Mouse (Mus musculus) embryonic facial prominence, embryonic 13.5 days (tissue): ENCODE measurements at regions not wholly inside any gene's neighbourhood (a gene's known extent, or its start where the extent isn't known, plus 50 kb on each side); places are given as distances from the start of the nearest gene placed in this dataset.
A peak's percentile ranks its signal among the peaks of the same experiment; 100 is the strongest.

ENCODE experiments used
- ATAC-seq: fragments of 200-750 bp; cut with Nextera tagmentation; 2 replicates; pipeline ENCODE4 v1.8.0; 2017; ENCODE audit warnings: low read depth; ENCODE audit not compliant: insufficient number of reproducible peaks, insufficient read depth, low FRiP score, low TSS enrichment
- H3K27ac ChIP-seq: fragments of 300-500 bp; sonication (generic); 2 replicates; pipeline ENCODE4 v1.5.1; 2015; ENCODE audit warnings: moderate library complexity, mild to moderate bottlenecking, inconsistent platforms
- H3K27me3 ChIP-seq: fragments of 300-500 bp; sonication (generic); 2 replicates; pipeline ENCODE4 v1.6.1; 2015; ENCODE audit warnings: mild to moderate bottlenecking, inconsistent platforms
- H3K36me3 ChIP-seq: fragments of 300-500 bp; sonication (generic); 2 replicates; pipeline ENCODE4 v1.6.1; 2015; ENCODE audit warnings: mild to moderate bottlenecking, inconsistent platforms
- H3K4me1 ChIP-seq: fragments of 300-500 bp; sonication (generic); 2 replicates; pipeline ENCODE4 v1.6.1; 2015; ENCODE audit warnings: inconsistent platforms
- H3K4me2 ChIP-seq: fragments of 300-500 bp; sonication (generic); 2 replicates; pipeline ENCODE4 v1.6.1; 2015; ENCODE audit warnings: moderate library complexity, mild to moderate bottlenecking, inconsistent platforms
- H3K4me3 ChIP-seq: fragments of 300-500 bp; sonication (generic); 2 replicates; pipeline ENCODE4 v1.5.1; 2015; ENCODE audit warnings: mild to moderate bottlenecking, inconsistent platforms
- H3K9ac ChIP-seq: fragments of 300-500 bp; sonication (generic); 2 replicates; pipeline ENCODE4 v1.6.1; 2015; ENCODE audit warnings: mild to moderate bottlenecking, inconsistent platforms
- H3K9me3 ChIP-seq: fragments of 300-500 bp; sonication (generic); 2 replicates; pipeline ENCODE4 v1.6.1; 2016; ENCODE audit warnings: inconsistent platforms
- WGBS: fragments of 180-500 bp; shearing (Covaris S2); methylation state at CpG from one replicate; pipeline ENCODE4 v1.1.7; 2015; ENCODE audit warnings: mixed read lengths; 5-methylcytosine and 5-hydroxymethylcytosine counted together

- no peaks in the 10 kb centered on the region for H3K9me3 ChIP-seq
- WGBS, result 57% methylated on average over 11 of the region's 11 CpGs
- no peak overlapping the region for H3K4me2 ChIP-seq
- H3K4me1 ChIP-seq, result peaks cover 12% of the 10 kb centered on the region; the same call in 1 of the 2 replicates
- no peaks in the 10 kb centered on the region for H3K36me3 ChIP-seq
- H3K27me3 ChIP-seq, result no peaks in the 10 kb centered on the region
- H3K4me3 ChIP-seq, result no peak overlapping the region
- H3K27ac ChIP-seq, result no peak overlapping the region
- ATAC-seq, result no peak
- no peak overlapping the region for H3K9ac ChIP-seq
Observed at GRCm38 (mm10) chr4:105630595-105631369, 158.9 kb upstream of the Gm12728 start.

GRCm38 (mm10) chr4:105632581-105633358 lies 156.9 kb upstream of the Gm12728 start:
- 82% methylated on average over 7 of the region's 7 CpGs for WGBS
- no peak for ATAC-seq
- no peaks in the 10 kb centered on the region for H3K36me3 ChIP-seq
- H3K27ac ChIP-seq, result no peak overlapping the region
- H3K27me3 ChIP-seq, result no peaks in the 10 kb centered on the region
- H3K4me3 ChIP-seq, result no peak overlapping the region
- no peak overlapping the region for H3K9ac ChIP-seq
- no peak overlapping the region for H3K4me2 ChIP-seq
- H3K9me3 ChIP-seq, result no peaks in the 10 kb centered on the region
- H3K4me1 ChIP-seq, result peaks cover 12% of the 10 kb centered on the region; the same call in 1 of the 2 replicates

- 91% methylated on average over 3 of the region's 3 CpGs for WGBS
- Histone ChIP-seq H3K27me3 (no peaks in the 10 kb centered on the region), H3K36me3 (no peaks in the 10 kb centered on the region), H3K4me1 (peaks cover 12% of the 10 kb centered on the region; the same call in 1 of the 2 replicates), H3K27ac (no peak overlapping the region), H3K9ac (no peak overlapping the region), H3K4me3 (no peak overlapping the region), H3K9me3 (no peaks in the 10 kb centered on the region), H3K4me2 (no peak overlapping the region)
- no peak for ATAC-seq
Observed at GRCm38 (mm10) chr4:105633789-105634188, 155.9 kb upstream of the Gm12728 start.

DNA sequence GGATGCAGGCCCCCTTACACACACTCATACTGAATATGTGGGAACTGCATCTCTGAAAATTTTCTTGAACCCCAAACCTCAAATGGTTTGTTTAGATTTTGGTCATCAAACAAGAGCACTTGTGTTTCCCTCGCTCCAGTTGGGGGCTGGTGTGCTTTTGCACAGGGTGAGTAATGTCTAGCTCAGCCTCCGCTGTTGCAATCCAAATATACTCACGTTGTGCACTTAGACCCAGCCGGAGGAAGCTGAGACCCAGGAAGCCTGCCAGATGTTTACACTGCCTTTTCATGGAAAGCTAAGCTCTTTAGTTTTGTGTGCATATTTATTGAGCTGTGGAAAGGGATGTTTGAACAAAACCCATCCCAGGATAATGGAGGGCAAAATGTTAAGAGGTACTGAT lies 148.9 kb upstream of the Gm12728 start:
- H3K4me1 ChIP-seq, result no peaks in the 10 kb centered on the region; the same call in 1 of the 2 replicates
- H3K4me3 ChIP-seq, result no peak overlapping the region
- no peaks in the 10 kb centered on the region for H3K9me3 ChIP-seq
- WGBS, result 47% methylated on average over 4 of the region's 4 CpGs
- no peaks in the 10 kb centered on the region for H3K36me3 ChIP-seq
- no peak for ATAC-seq
- no peak overlapping the region for H3K27ac ChIP-seq
- H3K9ac ChIP-seq, result no peak overlapping the region
- H3K4me2 ChIP-seq, result no peak overlapping the region
- H3K27me3 ChIP-seq, result no peaks in the 10 kb centered on the region

- Histone ChIP-seq H3K4me3 (no peak overlapping the region), H3K27ac (no peak overlapping the region), H3K9me3 (no peaks in the 10 kb centered on the region), H3K4me1 (no peaks in the 10 kb centered on the region; the same call in 1 of the 2 replicates), H3K27me3 (no peaks in the 10 kb centered on the region), H3K9ac (no peak overlapping the region), H3K36me3 (no peaks in the 10 kb centered on the region), H3K4me2 (no peak overlapping the region)
- ATAC-seq, result no peak
- 88% methylated on average over 4 of the region's 4 CpGs for WGBS
Observed at GRCm38 (mm10) chr4:105641582-105641981, 148.1 kb upstream of the Gm12728 start.

DNA sequence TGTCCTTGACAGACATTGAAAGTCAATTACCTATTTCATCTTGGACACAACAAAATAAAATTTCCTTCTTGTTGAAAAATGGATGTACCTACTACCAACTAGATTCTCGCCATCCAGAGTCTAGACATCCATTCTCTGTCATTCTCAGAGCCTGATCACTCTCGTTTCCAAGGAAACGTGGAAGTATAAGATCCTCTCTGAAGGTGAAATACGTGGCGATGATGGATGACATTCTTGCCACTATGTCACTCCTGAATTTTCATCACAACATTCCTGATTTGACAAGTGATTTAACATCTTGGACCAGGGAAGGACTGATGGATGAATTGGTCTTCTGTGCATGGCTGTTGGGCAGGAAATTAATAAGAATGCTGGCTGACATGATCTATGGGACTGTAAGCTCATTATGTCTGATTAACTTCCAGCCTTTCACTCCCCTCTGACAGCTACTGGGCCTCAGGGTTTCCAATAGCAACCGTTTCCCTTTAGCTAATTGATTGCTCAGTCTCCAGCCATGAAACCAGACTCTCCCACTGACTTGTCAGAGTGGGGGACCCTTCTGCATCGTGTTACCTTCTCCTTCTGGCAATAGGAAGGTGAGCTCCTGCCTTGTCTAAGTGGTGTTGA lies 140.7 kb upstream of the Gm12728 start:
- Histone ChIP-seq H3K4me1 (peaks cover 3% of the 10 kb centered on the region; the same call in 1 of the 2 replicates), H3K9me3 (no peaks in the 10 kb centered on the region), H3K36me3 (no peaks in the 10 kb centered on the region), H3K4me3 (no peak overlapping the region), H3K27me3 (no peaks in the 10 kb centered on the region), H3K27ac (no peak overlapping the region), H3K9ac (no peak overlapping the region), H3K4me2 (no peak overlapping the region)
- no peak for ATAC-seq
- WGBS, result 46% methylated on average over 7 of the region's 7 CpGs

- H3K36me3 ChIP-seq, result no peaks in the 10 kb centered on the region
- no peak for ATAC-seq
- H3K9me3 ChIP-seq, result no peaks in the 10 kb centered on the region
- H3K4me1 ChIP-seq, result peaks cover 3% of the 10 kb centered on the region; the same call in 1 of the 2 replicates
- no peak overlapping the region for H3K9ac ChIP-seq
- no peak overlapping the region for H3K4me2 ChIP-seq
- no peaks in the 10 kb centered on the region for H3K27me3 ChIP-seq
- 65% methylated on average over 2 of the region's 2 CpGs for WGBS
- H3K4me3 ChIP-seq, result no peak overlapping the region
- no peak overlapping the region for H3K27ac ChIP-seq
Observed at GRCm38 (mm10) chr4:105649447-105649833, 140.2 kb upstream of the Gm12728 start.

DNA sequence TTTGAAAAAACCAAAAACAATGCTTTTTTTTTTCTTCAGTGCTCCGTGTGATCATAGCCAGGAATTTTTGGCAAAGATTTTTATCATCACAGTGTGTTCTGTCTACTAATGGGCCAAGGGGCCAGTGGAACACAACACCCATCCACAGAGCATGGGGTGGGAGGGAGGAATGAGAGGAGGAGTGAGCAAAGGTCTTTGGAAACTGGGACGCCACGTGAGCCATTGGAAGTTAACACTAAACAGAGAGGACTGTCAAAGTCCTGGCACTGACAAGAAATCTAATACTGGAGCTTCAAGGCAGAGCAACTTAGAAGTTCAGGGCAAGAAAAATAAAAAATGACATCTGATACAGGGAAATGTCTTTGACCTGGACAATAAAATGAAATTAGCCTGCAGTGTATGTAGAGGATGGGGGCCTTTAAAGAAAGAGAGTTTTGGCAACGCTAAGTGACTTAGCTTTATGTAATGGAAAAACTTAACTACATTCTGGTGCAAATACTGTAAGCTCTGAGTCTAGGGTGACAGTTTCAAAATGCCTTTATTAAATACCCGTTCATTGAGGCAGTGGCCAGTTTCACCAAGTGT lies 133.5 kb upstream of the Gm12728 start:
- Histone ChIP-seq H3K4me2 (no peak overlapping the region), H3K9me3 (no peaks in the 10 kb centered on the region), H3K27me3 (no peaks in the 10 kb centered on the region), H3K27ac (0 out of 2 replicates have a peak overlapping the region, but pooled peaks have one; percentile 44), H3K4me3 (no peak overlapping the region), H3K36me3 (no peaks in the 10 kb centered on the region), H3K9ac (no peak overlapping the region), H3K4me1 (peaks cover 5% of the 10 kb centered on the region; the same call in 1 of the 2 replicates)
- no peak for ATAC-seq
- 27% methylated on average over 5 of the region's 5 CpGs for WGBS

- H3K9ac ChIP-seq, result no peak overlapping the region
- H3K4me2 ChIP-seq, result no peak overlapping the region
- no peak overlapping the region for H3K27ac ChIP-seq
Observed at GRCm38 (mm10) chr4:105658581-105658980, 131.1 kb upstream of the Gm12728 start.

GRCm38 (mm10) chr4:105676690-105677089 lies 113.0 kb upstream of the Gm12728 start:
- H3K9me3 ChIP-seq, result 0 out of 2 replicates have a peak, but pooled peaks cover 2% of the 10 kb centered on the region
- no peak overlapping the region for H3K4me2 ChIP-seq
- no peak overlapping the region for H3K4me3 ChIP-seq
- no peak for ATAC-seq
- H3K36me3 ChIP-seq, result no peaks in the 10 kb centered on the region
- H3K4me1 ChIP-seq, result no peaks in the 10 kb centered on the region
- no peaks in the 10 kb centered on the region for H3K27me3 ChIP-seq
- no peak overlapping the region for H3K9ac ChIP-seq
- WGBS, result 60% methylated on average over 1 of the region's 1 CpGs
- H3K27ac ChIP-seq, result no peak overlapping the region

More at GRCm38 (mm10) chr4:105658581-105658980, 131.1 kb upstream of the Gm12728 start:
- Histone ChIP-seq H3K36me3 (no peaks in the 10 kb centered on the region), H3K9me3 (no peaks in the 10 kb centered on the region), H3K4me1 (peaks cover 5% of the 10 kb centered on the region; the same call in 1 of the 2 replicates), H3K27me3 (no peaks in the 10 kb centered on the region), H3K4me3 (no peak overlapping the region)
- no peak for ATAC-seq
- WGBS, result 48% methylated on average over 3 of the region's 3 CpGs

- WGBS, result 42% methylated on average over 3 of the region's 3 CpGs
- ATAC-seq, result no peak
- no peak overlapping the region for H3K4me3 ChIP-seq
- H3K27me3 ChIP-seq, result no peaks in the 10 kb centered on the region
- no peak overlapping the region for H3K4me2 ChIP-seq
- no peak overlapping the region for H3K9ac ChIP-seq
- H3K9me3 ChIP-seq, result no peaks in the 10 kb centered on the region
- H3K27ac ChIP-seq, result no peak overlapping the region
- H3K4me1 ChIP-seq, result peaks cover 16% of the 10 kb centered on the region
- H3K36me3 ChIP-seq, result no peaks in the 10 kb centered on the region
Observed at GRCm38 (mm10) chr4:105690716-105691115, 99.0 kb upstream of the Gm12728 start.
